Mouse (Mus musculus) cerebellum, postnatal 14 days (tissue): ENCODE measurements at regions not wholly inside any gene's neighbourhood (a gene's known extent, or its start where the extent isn't known, plus 50 kb on each side); places are given as distances from the start of the nearest gene placed in this dataset.
"Not testable (repeated sequence)": the region's sequence is repeated elsewhere in the genome, so short reads cannot be mapped to it uniquely, and the experiment has no call there.

Source experiments
- DNase-seq, 2 experiments: peaks; one replicate each; pipeline ENCODE4 v3.0.0; 2021; ENCODE audit warnings: mixed read lengths in 2 of 2

DNA sequence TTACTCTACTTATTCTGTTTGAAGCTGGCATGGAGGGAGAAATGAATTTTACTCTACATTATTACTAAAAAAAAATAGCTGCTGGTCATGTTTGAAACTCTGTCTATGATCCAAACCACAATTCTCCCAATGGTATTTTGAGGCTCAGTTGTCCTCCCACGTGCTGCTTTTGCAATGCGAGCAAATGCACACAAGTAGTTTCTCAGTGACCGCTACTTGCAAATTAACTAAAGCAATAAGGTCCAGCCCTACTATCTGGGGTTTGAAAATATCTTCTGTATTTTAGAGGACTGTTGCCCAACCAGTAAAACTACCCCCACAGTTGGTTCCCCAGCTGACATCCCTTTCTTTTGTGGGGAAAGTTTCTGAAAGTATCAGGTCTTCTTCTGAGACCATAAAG lies 276.0 kb downstream of the Cetn3 start:
- DNase-seq: no peak

DNA sequence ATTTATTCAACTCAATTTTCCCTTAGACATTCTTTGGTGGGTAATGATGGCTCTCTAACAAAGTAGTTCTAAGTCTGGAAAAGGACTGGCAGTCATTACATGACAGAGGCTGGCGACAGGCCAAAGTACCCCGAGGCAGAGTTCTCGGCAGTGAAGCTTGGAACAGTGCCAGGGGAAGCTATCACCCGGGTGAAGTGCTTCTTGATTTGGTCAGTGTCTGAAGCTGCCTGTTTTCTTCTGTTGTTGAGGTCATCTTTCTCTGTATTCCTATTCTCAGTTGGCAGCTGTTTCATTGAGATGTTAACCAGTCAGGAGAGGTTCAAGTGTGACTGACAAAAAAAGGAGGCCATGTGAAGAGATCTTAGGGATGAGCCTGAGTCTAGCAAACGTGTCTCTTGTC lies 276.6 kb downstream of the Cetn3 start:
- DNase-seq: peak; percentile 77 to 82

DNA sequence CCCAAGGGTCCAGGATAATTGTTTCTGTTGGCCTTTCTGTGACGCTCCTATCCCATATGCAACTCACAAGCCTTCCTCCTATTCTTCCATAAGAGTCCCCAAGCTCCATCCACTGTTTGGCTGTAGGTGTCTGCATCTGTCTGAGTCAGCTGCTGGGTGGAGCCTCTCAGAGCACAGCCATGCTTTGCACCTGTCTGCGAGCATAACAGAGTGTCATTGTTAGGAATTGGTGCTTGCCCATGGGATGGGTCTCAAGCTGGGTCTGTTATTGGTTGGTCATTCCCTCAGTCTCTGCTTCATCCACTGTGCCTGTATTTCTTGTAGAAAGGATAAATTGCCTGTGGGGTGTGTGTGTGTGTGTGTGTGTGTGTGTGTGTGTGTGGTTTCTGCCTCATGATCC lies 281.0 kb downstream of the Cetn3 start:
- not testable (repeated sequence) for DNase-seq

DNA sequence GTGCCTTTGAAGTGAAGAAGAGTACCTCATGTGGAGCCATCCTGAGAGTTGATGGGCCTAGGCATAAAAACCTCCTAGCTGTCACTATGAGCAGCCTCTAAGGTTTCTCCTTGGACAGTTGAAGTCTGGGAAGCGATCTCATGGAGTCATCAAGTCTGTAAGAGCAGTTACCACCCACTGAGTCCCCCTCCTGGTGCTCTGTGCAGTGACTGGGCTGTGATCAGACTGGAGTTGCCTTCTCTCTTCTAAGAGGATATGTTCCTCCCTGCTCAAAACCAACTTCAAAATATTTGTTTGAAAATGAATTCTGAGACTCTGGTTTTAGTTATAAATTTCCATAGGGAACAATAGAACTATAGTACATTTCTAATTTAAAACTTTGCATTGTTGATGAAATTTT lies 283.3 kb downstream of the Cetn3 start:
- DNase-seq: no peak

DNA sequence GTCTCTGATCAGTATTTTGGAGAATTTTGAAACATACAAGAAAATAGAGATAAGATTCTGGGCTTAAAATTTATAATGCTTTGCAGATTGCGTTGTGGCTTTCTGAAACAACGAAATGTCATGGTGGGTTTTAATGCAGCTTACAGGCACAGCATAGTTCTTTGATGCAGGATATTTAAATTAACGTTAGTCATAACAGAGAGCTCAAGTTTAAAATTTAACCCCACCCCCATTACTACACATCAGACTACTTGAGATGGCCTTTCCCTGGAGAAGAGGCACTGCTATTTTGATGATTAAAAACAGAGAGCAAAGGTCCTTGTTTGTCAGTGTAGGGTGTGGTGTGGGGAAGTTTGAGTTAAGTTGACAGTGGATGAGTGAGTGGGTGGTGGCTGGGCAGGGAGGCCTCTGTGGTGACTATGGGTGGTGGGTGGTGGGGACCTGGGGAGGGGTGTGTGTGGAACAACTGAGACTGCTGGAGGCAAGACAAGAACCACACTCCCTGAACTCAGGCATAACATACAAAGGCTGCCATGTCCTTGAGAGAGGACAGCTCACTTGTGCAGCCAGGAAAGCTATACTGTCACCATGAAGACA lies 283.9 kb downstream of the Cetn3 start:
- no peak for DNase-seq

DNA sequence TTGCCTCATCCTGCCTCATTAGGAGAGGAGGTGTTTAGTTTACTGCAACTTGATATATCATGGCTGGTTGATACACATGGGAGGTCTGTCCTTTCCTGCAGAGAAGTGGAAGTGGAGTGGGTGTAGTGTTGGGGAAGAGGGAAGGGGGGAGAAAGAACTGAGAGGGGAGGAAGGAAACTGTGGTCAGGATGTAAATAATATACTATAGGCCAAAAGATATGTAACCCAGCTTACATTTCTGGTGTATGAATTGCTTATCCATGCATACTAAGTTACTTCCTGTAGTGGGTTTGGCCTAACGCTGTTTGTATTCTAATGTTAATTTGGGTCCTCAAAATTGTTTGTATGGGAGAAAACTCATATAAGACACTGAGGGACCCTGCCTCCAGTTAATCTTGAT lies 289.6 kb downstream of the Cetn3 start:
- DNase-seq: no peak

GRCm38 (mm10) chr13:82073343-82073742 lies 290.5 kb downstream of the Cetn3 start:
- DNase-seq: no peak

DNA sequence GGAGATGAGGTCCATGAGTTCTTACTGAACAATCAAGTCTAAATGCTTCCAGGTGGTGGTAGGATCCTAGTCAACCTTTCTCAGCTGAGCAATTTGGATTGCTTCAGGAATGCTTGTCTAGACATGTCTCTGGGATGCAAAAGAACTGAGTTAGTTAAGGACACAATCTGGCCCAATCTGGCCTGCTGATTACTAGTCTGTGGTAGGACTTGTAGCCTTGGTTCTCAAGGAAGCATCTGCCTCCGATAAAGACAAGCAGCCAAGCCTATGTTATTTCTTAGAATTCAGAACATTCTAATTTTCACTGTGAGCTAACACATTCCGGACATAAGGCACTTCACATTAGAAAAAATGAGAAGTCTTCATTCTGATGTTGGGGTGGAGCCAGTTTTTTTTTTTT lies 298.5 kb downstream of the Cetn3 start:
- DNase-seq: no peak

- DNase-seq: no peak
Measured at GRCm38 (mm10) chr13:82087635-82088034, 304.8 kb downstream of the Cetn3 start.

DNA sequence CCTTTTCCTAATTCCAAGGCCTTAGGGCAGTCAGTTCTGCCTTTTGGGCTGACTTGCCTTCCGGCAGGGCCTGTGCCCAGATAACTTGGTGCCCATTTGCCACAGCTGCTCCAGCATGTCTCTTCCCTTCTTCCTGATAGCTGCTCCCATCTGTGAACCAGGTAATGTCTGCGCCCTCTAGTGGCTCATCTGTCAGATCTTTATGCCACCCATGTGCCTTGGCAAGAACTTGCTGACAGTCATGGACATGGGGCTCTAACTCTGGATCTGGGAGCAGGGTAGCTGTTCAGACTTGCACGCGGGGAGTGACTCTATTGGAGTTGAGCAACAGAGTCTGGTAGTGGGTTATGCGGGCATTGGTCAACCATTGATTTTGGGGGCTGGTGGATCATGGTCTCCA lies 309.3 kb downstream of the Cetn3 start:
- DNase-seq: peak; percentile 7 to 17

- no peak for DNase-seq
Measured at GRCm38 (mm10) chr13:82106032-82106431, 323.2 kb downstream of the Cetn3 start.

DNA sequence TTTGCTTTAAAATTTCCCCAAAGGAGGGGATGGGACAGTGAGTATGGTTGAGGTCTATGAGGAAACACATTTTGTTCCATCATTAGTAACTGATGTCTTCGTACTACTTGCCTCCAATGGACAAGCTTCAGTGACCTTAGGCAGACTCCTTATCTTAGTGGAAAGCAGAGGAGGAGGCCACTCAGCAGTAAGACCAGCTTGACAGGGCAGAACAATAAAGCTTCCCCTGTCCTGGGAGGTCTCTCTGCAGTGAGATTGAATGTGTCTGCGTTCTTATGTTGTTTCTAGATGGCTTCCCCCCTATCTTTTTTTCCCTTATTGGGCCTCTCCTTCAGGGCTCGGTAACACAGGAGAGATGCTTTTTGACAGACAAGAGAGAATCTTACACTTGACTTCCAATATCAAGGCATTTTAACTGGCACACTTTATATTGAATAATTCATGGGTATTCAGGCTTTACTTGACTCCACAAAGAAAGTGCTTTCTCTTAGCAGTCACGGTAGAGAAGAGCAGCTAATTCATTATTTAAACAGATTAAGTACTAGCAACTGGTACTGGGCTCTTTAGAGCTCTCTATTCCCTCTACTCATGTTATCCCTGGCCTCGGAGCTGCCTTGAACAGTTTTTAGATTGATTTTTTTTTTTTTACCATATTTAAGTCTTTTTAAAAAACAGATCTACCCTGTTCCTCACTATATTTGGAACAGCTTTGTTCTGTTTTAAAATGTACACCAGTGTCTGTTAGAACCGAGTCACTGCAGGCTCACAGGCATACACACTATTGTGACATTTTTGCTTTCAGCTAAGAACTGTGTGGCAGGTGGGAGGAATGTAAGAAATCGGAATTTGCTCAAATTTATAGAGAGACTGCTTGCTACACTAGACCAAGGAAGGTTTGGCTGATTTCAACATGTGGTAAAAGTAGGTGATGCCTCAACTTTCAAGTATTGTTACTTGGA lies 347.2 kb downstream of the Cetn3 start:
- no peak for DNase-seq
